Mouse (Mus musculus) limb, embryonic 13.5 days (tissue): ENCODE measurements around the gene Gm17657. TPM values are rescaled to one million over a fixed set of nuclear protein-coding genes. Genes with fewer than 3 reads are reported as not detected.

Source experiments
- ATAC-seq: fragments of 200-750 bp; cut with Nextera tagmentation; 2 replicates; pipeline ENCODE4 v1.8.0; 2017; ENCODE audit warnings: low read depth, moderate number of reproducible peaks, moderate TSS enrichment; ENCODE audit not compliant: low FRiP score
- H3K27ac ChIP-seq: fragments of 300-500 bp; sonication (generic); 2 replicates; pipeline ENCODE4 v1.5.1; 2015; ENCODE audit warnings: inconsistent platforms, mild to moderate bottlenecking, moderate library complexity
- H3K27me3 ChIP-seq: fragments of 300-500 bp; sonication (generic); 2 replicates; pipeline ENCODE4 v1.6.1; 2015; ENCODE audit warnings: mild to moderate bottlenecking, inconsistent platforms
- H3K36me3 ChIP-seq: fragments of 300-500 bp; sonication (generic); 2 replicates; pipeline ENCODE4 v1.6.1; 2015; ENCODE audit warnings: inconsistent platforms, mild to moderate bottlenecking, moderate library complexity
- H3K4me1 ChIP-seq: fragments of 300-500 bp; sonication (generic); 2 replicates; pipeline ENCODE4 v1.6.1; 2015; ENCODE audit warnings: inconsistent platforms
- H3K4me2 ChIP-seq: fragments of 300-500 bp; sonication (generic); replicated peaks from 2 replicates; pipeline ENCODE4 v1.6.1; 2015; ENCODE audit warnings: inconsistent platforms, mild to moderate bottlenecking, moderate library complexity
- H3K4me3 ChIP-seq: fragments of 300-500 bp; sonication (generic); 2 replicates; pipeline ENCODE4 v1.5.1; 2015; ENCODE audit warnings: moderate library complexity, mild to moderate bottlenecking, inconsistent platforms
- H3K9ac ChIP-seq: fragments of 300-500 bp; sonication (generic); 2 replicates; pipeline ENCODE4 v1.6.1; 2015; ENCODE audit warnings: mild to moderate bottlenecking, inconsistent platforms
- H3K9me3 ChIP-seq: fragments of 300-500 bp; sonication (generic); 2 replicates; pipeline ENCODE4 v1.6.1; 2016; ENCODE audit warnings: inconsistent platforms
- WGBS: fragments of 180-500 bp; shearing (Covaris S2); methylation state at CpG from one replicate; pipeline ENCODE4 v1.1.7; 2015; 5-methylcytosine and 5-hydroxymethylcytosine counted together
- microRNA-seq: library from miRNA; unstranded; fragments of <30 nt; microRNA quantifications from one replicate; pipeline ENCODE4, GENCODE M21; 2016
- polyA plus RNA-seq: library from polyadenylated mRNA; unstranded; fragments of >200 nt; fragmentation: Nextera tagmentation; extraction: Ambion mirVana; gene quantifications from 2 replicates; pipeline ENCODE4 v1.2.1, GENCODE M21; 2015

Gm17657 gene
- polyA plus RNA-seq, 1 experiment from 2014 or later: not detected

- Histone ChIP-seq H3K4me2 (no peak overlapping the region), H3K27me3 (no peaks in the 10 kb centered on the region), H3K9me3 (no peaks in the 10 kb centered on the region; the same call in 1 of the 2 replicates), H3K36me3 (no peaks in the 10 kb centered on the region), H3K4me3 (no peak overlapping the region), H3K4me1 (peaks cover 6% of the 10 kb centered on the region), H3K27ac (no peak overlapping the region), H3K9ac (no peak overlapping the region)
- WGBS: 94% methylated on average over 3 of the region's 3 CpGs
- ATAC-seq: no peak
Measured at GRCm38 (mm10) chr17:29475142-29475541, 74.3 kb downstream of the Gm17657 start.

GRCm38 (mm10) chr17:29474036-29474435 is 75.4 kb downstream of the Gm17657 start:
- ATAC-seq: no peak
- H3K9me3 ChIP-seq: no peaks in the 10 kb centered on the region; the same call in 1 of the 2 replicates
- no peak overlapping the region for H3K4me3 ChIP-seq
- H3K27ac ChIP-seq: no peak overlapping the region
- no peak overlapping the region for H3K9ac ChIP-seq
- peaks cover 11% of the 10 kb centered on the region for H3K4me1 ChIP-seq
- no peak overlapping the region for H3K4me2 ChIP-seq
- H3K27me3 ChIP-seq: no peaks in the 10 kb centered on the region
- H3K36me3 ChIP-seq: no peaks in the 10 kb centered on the region
- WGBS: 87% methylated on average over 2 of the region's 2 CpGs

DNA sequence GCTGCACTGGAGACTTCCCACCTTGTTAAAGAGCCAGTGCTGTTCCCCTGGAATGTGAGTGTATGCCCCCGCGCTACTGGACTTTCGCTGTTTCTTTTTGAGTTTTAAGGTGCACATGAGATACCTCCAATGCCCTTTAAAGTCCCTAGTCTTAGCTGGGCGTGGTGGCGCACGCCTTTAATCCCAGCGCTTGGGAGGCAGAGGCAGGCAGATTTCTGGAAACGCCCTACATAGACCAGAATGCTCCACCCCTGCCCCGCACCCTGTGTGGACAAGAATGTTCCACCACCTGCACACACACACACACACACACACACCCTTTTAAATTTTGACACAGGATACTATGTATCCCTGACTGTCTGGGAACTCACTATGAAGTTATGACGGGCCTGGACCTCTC is 76.0 kb downstream of the Gm17657 start:
- ATAC-seq: no peak
- Histone ChIP-seq H3K4me1 (peaks cover 11% of the 10 kb centered on the region), H3K4me2 (no peak overlapping the region), H3K9ac (no peak overlapping the region), H3K27ac (no peak overlapping the region), H3K4me3 (no peak overlapping the region), H3K36me3 (no peaks in the 10 kb centered on the region), H3K27me3 (no peaks in the 10 kb centered on the region), H3K9me3 (no peaks in the 10 kb centered on the region; the same call in 1 of the 2 replicates)
- 94% methylated on average over 10 of the region's 10 CpGs for WGBS

Small RNA genes within 50 kb of the gene (microRNA-seq; reads per million reads assigned to microRNA genes)
- gene Mir7667: not detected

Other genes with a start within 250 kb of the Gm17657 start
- 0.45 and 0.46 TPM in 2 replicates for gene Pi16, start 232.0 kb downstream of the Gm17657 start, polyA plus RNA-seq
- gene Mtch1, start 201.7 kb downstream of the Gm17657 start, polyA plus RNA-seq: 328 and 333 TPM in 2 replicates
- gene Fgd2, start 188.7 kb downstream of the Gm17657 start, polyA plus RNA-seq: 4.3 and 6.7 TPM in 2 replicates
- 18.9 and 22.3 TPM in 2 replicates for gene Pim1, start 58.9 kb downstream of the Gm17657 start, polyA plus RNA-seq
- gene Tbc1d22b, start 147 bp upstream of the Gm17657 start, polyA plus RNA-seq: 14.5 and 16.2 TPM in 2 replicates
- gene Tmem217, start 2.7 kb upstream of the Gm17657 start, polyA plus RNA-seq: 1.2 and 1.7 TPM in 2 replicates
- gene Rnf8, start 65.2 kb upstream of the Gm17657 start, polyA plus RNA-seq: 94.1 and 97.7 TPM in 2 replicates
- 2.8 and 3.1 TPM in 2 replicates for gene Gm28043, start 65.2 kb upstream of the Gm17657 start, polyA plus RNA-seq
- 125 and 135 TPM in 2 replicates for gene Cmtr1, start 111.0 kb upstream of the Gm17657 start, polyA plus RNA-seq
- gene Ccdc167, start 167.4 kb upstream of the Gm17657 start, polyA plus RNA-seq: 12.7 and 14.4 TPM in 2 replicates